Mouse (Mus musculus) liver, embryonic 14 days (tissue): ENCODE data around the gene Gm6710. TPM values are rescaled to one million over a fixed set of nuclear protein-coding genes. Genes with fewer than 3 reads are reported as not detected.

ENCODE experiments used
- polyA plus RNA-seq: library from polyadenylated mRNA; depleted of rRNA; stranded (reverse); fragments of >200 nt; gene quantifications from 2 replicates; pipeline ENCODE4 v1.2.3, GENCODE M21; 2012; rRNA removed

The Gm6710 gene
- 1.1 and 1.5 TPM in 2 replicates for polyA plus RNA-seq

DNA sequence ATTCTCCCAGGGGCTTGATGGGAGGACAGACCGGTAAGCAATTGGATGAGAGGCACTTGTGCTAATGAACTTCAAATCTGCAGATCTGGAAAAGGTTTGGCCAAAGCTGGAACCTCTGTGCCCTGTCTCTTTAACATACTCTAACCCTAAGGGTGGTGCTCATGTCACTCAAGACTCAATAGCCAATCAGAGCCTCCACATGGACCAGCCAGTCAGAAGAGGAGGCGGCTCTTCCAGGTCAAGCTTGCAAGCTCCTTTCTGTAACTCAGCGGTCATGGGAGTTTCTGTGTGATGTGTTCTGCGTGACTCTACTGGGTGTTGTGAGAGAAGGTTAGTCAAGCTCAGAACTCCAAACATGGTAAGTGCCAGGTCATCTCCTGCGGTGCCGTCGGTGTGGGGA lies at the start of gene Gm6710:
Gm6710 (plus strand) TSS at position 196 of the 400 bp plus-strand sequence.

Other genes starting within 250 kb of the Gm6710 start
- gene Gm11007, start 225.2 kb upstream of the Gm6710 start, polyA plus RNA-seq, result not detected in 2 replicates
- gene Zfp969, start 165.6 kb upstream of the Gm6710 start, polyA plus RNA-seq, result not detected in 2 replicates
- not detected in 2 replicates for gene Gm2007, start 127.7 kb upstream of the Gm6710 start, polyA plus RNA-seq
- gene Gm14288, start 68.1 kb upstream of the Gm6710 start, polyA plus RNA-seq, result 1.2 and 1.3 TPM in 2 replicates
- 1.3 and 1.6 TPM in 2 replicates for gene Zfp966, start 61.9 kb downstream of the Gm6710 start, polyA plus RNA-seq
- gene Gm2026, start 96.1 kb downstream of the Gm6710 start, polyA plus RNA-seq, result 1.5 and 2.9 TPM in 2 replicates